Mouse (Mus musculus) cortical plate, adult 2 months (tissue): ENCODE results near the gene Smtn.

Experiments used
- CTCF ChIP-seq: fragments of 200-500 bp; IDR thresholded peaks from 2 replicates; pipeline ENCODE4 v1.5.1; 2011; ENCODE audit warnings: mild to moderate bottlenecking, control low read depth, low read length; ENCODE audit not compliant: insufficient read depth; ENCODE audit errors: extremely low read depth
- POLR2A ChIP-seq: fragments of 200-500 bp; IDR thresholded peaks from 2 replicates; pipeline ENCODE4 v1.6.1; 2011; ENCODE audit warnings: mild to moderate bottlenecking, low read length, control low read depth; ENCODE audit not compliant: insufficient read depth; ENCODE audit errors: extremely low read depth

DNA sequence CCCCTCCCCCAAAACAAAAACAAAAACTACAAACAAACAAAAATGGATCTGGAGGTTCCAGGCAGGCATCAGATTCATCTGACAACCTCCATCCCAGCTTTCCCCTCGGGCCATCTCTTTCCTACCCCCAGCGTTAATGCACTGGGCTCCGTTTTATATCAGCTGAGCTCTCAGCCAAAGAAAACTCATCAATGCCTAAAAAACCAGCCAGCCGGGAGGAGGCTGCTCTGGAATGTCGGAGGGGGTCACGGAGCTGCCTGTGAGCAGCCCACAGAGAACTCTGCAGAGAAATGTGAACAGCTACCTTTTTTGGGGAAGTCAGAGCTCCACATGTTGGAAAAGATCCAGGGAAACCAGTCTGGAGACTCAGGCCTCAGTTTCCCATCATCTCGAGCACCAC, 24.0 kb upstream of the Smtn start:
- TF ChIP-seq POLR2A (no peak), CTCF (no peak)
